Mouse (Mus musculus) thymus, adult 2 months (tissue): ENCODE data around the gene Fam71a. TPM values are rescaled to one million over a fixed set of nuclear protein-coding genes. Genes with fewer than 3 reads are reported as not detected.

Experiments
- DNase-seq: peaks from one replicate; pipeline ENCODE4 v3.0.0; 2021
- H3K27ac ChIP-seq: fragments of 200-500 bp; 2 replicates; pipeline ENCODE4 v1.5.1; 2012; ENCODE audit warnings: low read length, control low read depth; ENCODE audit not compliant: control insufficient read depth, insufficient read depth
- H3K27me3 ChIP-seq: fragments of 200-500 bp; 2 replicates; pipeline ENCODE4 v1.6.1; 2012; ENCODE audit warnings: mild to moderate bottlenecking, low read length, moderate library complexity, mixed read lengths; ENCODE audit not compliant: control insufficient read depth, insufficient read depth
- H3K36me3 ChIP-seq: fragments of 200-500 bp; 2 replicates; pipeline ENCODE4 v1.6.1; 2012; ENCODE audit warnings: mild to moderate bottlenecking, low read length, moderate library complexity; ENCODE audit not compliant: control insufficient read depth, insufficient read depth
- H3K4me1 ChIP-seq: fragments of 200-500 bp; replicated peaks from 2 replicates; pipeline ENCODE4 v1.6.1; 2012; ENCODE audit warnings: low read length; ENCODE audit not compliant: control insufficient read depth, insufficient read depth
- H3K4me3 ChIP-seq: fragments of 200-500 bp; 2 replicates; pipeline ENCODE4 v1.5.1; 2012; ENCODE audit warnings: mild to moderate bottlenecking, low read length, control low read depth, moderate library complexity; ENCODE audit not compliant: control insufficient read depth, insufficient read depth
- CTCF ChIP-seq: fragments of 200-500 bp; IDR thresholded peaks from 2 replicates; pipeline ENCODE4 v1.5.1; 2012; ENCODE audit warnings: mild to moderate bottlenecking, control low read depth, low read length, moderate library complexity, borderline replicate concordance; ENCODE audit not compliant: control insufficient read depth, poor library complexity, insufficient read depth; ENCODE audit errors: extremely low read depth
- POLR2A ChIP-seq: fragments of 200-500 bp; IDR thresholded peaks from 2 replicates; pipeline ENCODE4 v1.6.1; 2012; ENCODE audit warnings: mild to moderate bottlenecking, low read length, control low read depth, moderate library complexity; ENCODE audit not compliant: control insufficient read depth, poor library complexity, insufficient read depth; ENCODE audit errors: extremely low read depth
- WGBS: fragments of 180-500 bp; shearing (Covaris S2); methylation state at CpG from one replicate; pipeline ENCODE4 v1.1.7; 2018; 5-methylcytosine and 5-hydroxymethylcytosine counted together
- polyA plus RNA-seq: library from polyadenylated mRNA; depleted of rRNA; stranded (reverse); fragments of >200 nt; gene quantifications from 2 replicates; pipeline ENCODE4 v1.2.3, GENCODE M21; 2012

Fam71a gene
- polyA plus RNA-seq, 1 experiment: not detected

GRCm38 (mm10) chr1:191200816-191201602 lies 36.4 kb upstream of the Fam71a start:
- 66% methylated on average over 9 of the region's 9 CpGs for WGBS
- H3K27me3 ChIP-seq: no peaks in the 10 kb centered on the region
- H3K4me3 ChIP-seq: no peak overlapping the region
- H3K27ac ChIP-seq: no peak overlapping the region
- H3K36me3 ChIP-seq: no peaks in the 10 kb centered on the region
- no peak for DNase-seq
- no peaks in the 10 kb centered on the region for H3K4me1 ChIP-seq
- TF ChIP-seq POLR2A (no peak), CTCF (no peak)

DNA sequence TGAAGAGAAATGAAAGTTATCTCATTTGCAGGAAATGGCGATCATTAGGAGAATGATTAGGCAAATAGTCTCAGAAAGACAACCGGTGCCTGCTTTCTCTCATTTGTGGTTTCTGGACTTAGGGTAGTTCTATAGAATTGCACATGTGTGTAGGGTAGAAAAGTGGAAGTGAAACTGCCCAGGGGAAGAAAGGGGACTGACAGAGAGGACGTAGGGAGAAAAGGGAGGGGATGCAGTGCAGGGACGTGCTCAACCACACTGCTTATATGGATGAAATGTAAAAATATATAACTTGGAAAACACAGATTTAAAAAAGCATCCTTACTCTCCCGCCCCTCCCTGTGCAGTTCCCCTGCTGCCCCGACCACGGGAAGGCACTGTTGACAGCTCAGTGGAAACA lies 33.3 kb upstream of the Fam71a start:
- H3K36me3 ChIP-seq: no peaks in the 10 kb centered on the region
- no peak overlapping the region for H3K4me3 ChIP-seq
- H3K27ac ChIP-seq: no peak overlapping the region
- no peak for DNase-seq
- WGBS: 8% methylated on average over 7 of the region's 7 CpGs
- no peak for TF ChIP-seq POLR2A
- TF ChIP-seq CTCF: no peak
- no peaks in the 10 kb centered on the region for H3K27me3 ChIP-seq
- 0 out of 2 replicates have a peak, but pooled peaks cover 3% of the 10 kb centered on the region for H3K4me1 ChIP-seq

DNA sequence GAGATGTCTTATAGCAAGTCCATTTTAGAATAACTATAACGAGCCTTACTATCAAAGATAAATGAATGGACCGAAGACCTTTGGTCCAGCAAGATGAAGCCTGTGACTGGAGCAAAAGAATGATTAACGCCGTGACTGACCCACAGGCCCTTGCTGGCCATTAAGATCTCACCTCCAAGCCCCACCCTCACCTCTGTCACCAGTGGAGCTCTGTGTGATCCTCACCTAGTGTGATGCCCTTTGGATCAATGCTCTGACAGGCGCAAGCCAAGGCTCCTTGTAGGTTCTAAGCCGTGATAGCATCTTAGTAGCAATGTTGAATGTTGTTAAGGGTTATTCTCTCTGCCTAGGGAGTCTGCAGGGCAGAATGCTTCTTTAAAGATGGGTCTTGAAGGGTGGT lies 31.4 kb upstream of the Fam71a start:
- no peaks in the 10 kb centered on the region for H3K27me3 ChIP-seq
- H3K4me1 ChIP-seq: 0 out of 2 replicates have a peak, but pooled peaks cover 3% of the 10 kb centered on the region
- H3K27ac ChIP-seq: no peak overlapping the region
- TF ChIP-seq POLR2A: no peak
- no peak for TF ChIP-seq CTCF
- H3K4me3 ChIP-seq: no peak overlapping the region
- DNase-seq: no peak
- no peaks in the 10 kb centered on the region for H3K36me3 ChIP-seq
- WGBS: 97% methylated on average over 6 of the region's 6 CpGs

DNA sequence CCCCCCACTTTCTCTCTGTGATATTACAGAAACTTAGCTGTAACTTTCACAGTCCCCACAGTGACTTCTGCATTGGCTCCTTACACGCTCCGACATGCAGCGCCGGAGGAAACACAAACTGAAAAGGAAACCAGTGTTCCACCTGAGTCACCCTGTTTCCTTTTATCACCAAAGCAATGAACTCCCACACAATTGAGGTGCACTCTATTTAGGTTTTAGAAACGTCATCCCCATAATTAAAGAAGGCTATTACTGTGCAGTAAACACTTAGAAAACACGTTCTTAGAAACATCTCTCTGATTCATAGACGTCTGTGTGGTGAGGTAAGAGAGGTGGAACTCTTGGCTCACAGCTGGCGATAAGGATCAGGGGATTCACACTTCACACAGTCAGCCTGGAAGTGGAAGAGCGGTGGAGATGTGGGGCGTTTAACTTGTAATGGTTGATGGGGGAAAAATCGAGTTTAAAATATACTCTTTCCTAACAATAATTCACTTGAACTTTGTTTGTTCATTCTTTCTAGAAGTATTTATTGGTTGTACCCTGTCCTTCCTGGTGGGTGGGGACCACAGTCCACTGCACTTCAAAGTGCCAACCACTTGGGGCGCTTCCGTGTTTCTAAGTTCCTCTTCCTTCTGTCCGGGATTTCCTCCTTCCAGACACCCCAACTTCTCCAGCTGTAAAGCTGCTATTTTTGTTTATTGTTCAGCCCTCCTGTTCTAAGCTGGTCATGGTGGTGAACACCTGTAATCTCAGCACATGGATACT lies 29.2 kb upstream of the Fam71a start:
- H3K27ac ChIP-seq: no peak overlapping the region
- H3K36me3 ChIP-seq: no peaks in the 10 kb centered on the region
- TF ChIP-seq POLR2A (no peak), CTCF (no peak)
- H3K4me1 ChIP-seq: 0 out of 2 replicates have a peak, but pooled peaks cover 3% of the 10 kb centered on the region
- no peak for DNase-seq
- H3K4me3 ChIP-seq: no peak overlapping the region
- 2% methylated on average over 14 of the region's 14 CpGs for WGBS
- no peaks in the 10 kb centered on the region for H3K27me3 ChIP-seq

- H3K4me3 ChIP-seq: no peak overlapping the region
- no peaks in the 10 kb centered on the region for H3K36me3 ChIP-seq
- H3K4me1 ChIP-seq: 0 out of 2 replicates have a peak, but pooled peaks cover 3% of the 10 kb centered on the region
- no peak overlapping the region for H3K27ac ChIP-seq
- TF ChIP-seq POLR2A (no peak), CTCF (no peak)
- no peak for DNase-seq
- no peaks in the 10 kb centered on the region for H3K27me3 ChIP-seq
- 93% methylated on average over 6 of the region's 6 CpGs for WGBS
These were observed 28.1 kb upstream of the Fam71a start for GRCm38 (mm10) chr1:191192751-191193150.

DNA sequence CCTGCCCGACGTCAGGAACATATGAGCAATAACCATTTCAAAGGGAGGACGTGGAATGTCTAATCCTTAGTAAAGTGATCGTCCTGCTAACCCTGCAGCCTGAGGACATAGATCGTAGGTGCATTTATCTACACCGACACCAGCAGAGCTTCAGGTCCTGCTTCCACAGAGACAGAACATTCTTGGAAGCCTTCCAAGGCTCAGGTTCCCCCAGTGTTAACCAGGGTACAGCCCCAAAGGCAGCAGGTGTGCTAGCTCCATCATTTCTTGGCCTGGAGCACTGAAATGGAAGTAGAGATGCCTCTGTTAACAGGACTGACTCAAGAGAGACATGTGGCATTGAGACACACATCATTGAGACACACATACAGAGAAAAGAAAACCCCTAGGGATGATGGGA lies 27.6 kb upstream of the Fam71a start:
- 90% methylated on average over 6 of the region's 6 CpGs for WGBS
- Histone ChIP-seq H3K36me3 (no peaks in the 10 kb centered on the region), H3K27ac (no peak overlapping the region), H3K4me1 (0 out of 2 replicates have a peak, but pooled peaks cover 3% of the 10 kb centered on the region), H3K27me3 (no peaks in the 10 kb centered on the region), H3K4me3 (no peak overlapping the region)
- DNase-seq: no peak
- TF ChIP-seq CTCF: no peak
- no peak for TF ChIP-seq POLR2A
